Mouse (Mus musculus) left cerebral cortex, postnatal 14 days (tissue): ENCODE measurements around the gene 1700003E16Rik. TPM values are rescaled to one million over a fixed set of nuclear protein-coding genes. Genes with fewer than 3 reads are reported as not detected.
A peak's percentile ranks its signal among the peaks of the same experiment; 100 is the strongest.

Experiments
- DNase-seq, 2 experiments: peaks; one replicate each; pipeline ENCODE4 v3.0.0; 2021 to 2022; ENCODE audit warnings: low spot score in 2 of 2, mixed read lengths in 1 of 2
- intact Hi-C: fragments of 180-260 bp; cut with DNase I; formaldehyde crosslinking; loops from one replicate; pipeline ENCODE4 v1.15.1; 2025
- long read RNA-seq, 2 experiments: library from polyadenylated mRNA; stranded (forward); transcript quantifications; one replicate each; pipeline ENCODE4 v2.0.0; 2021
- total RNA-seq, 2 experiments: library from RNA; stranded (reverse); gene quantifications; 2 replicates each; pipeline ENCODE4 v1.2.3; 2021

Gene 1700003E16Rik
- total RNA-seq = 10 to 100 TPM; 31.4 to 32.5 TPM
- long read RNA-seq, experiment 1, transcript 1700003E16Rik-201 (4 exons, 2,020 nt) = minor isoform, 5 of 25 reads
- long read RNA-seq, experiment 1, transcript 1700003E16Rik-202 (2 exons, 2,070 nt) = major isoform, 11 of 25 reads
- long read RNA-seq, experiment 1, partial matches to known transcripts = 1 of 25 reads
- long read RNA-seq, experiment 1, other reads (novel, unspliced or antisense) = 8 of 25 reads
- long read RNA-seq, experiment 2, transcript 1700003E16Rik-202 (2 exons, 2,070 nt) = major isoform, 16 of 38 reads
- long read RNA-seq, experiment 2, partial matches to known transcripts = 0 of 38 reads
- long read RNA-seq, experiment 2, other reads (novel, unspliced or antisense) = 19 of 38 reads

- DNase-seq = peak; percentile 78 to 82
- intact Hi-C loops = loop anchor here (5.0 kb wide), 1 partner anchor 39 kb away; the partner anchor contains the start of gene Mogs
Measured at GRCm38 (mm10) chr6:83156259-83156684, at the start of gene 1700003E16Rik, which contains the start of gene Wdr54. Gene 1700003E16Rik (plus strand): TSS chr6:83156404. Gene Wdr54 (minus strand): TSS chr6:83156397.

GRCm38 (mm10) chr6:83107566-83108400, 48.4 kb upstream of the 1700003E16Rik start:
- peak; percentile 74 to 84 for DNase-seq
- intact Hi-C loops = no loop called here

- intact Hi-C loops = no loop called here
- DNase-seq = peak; percentile 75 to 79
Measured at GRCm38 (mm10) chr6:83108762-83109668, 47.2 kb upstream of the 1700003E16Rik start, which contains the start of gene Mrpl53. Gene Mrpl53 (plus strand): TSS chr6:83109040.

GRCm38 (mm10) chr6:83111510-83112136, 44.6 kb upstream of the 1700003E16Rik start:
- no peak for DNase-seq
- intact Hi-C loops = no loop called here

- intact Hi-C loops = loop anchor here (5.0 kb wide), 1 partner anchor 42 kb away; the partner anchor contains the start of genes 1700003E16Rik and Wdr54
- DNase-seq = peak; percentile 86 to 93
Measured at GRCm38 (mm10) chr6:83115011-83115671, 41.1 kb upstream of the 1700003E16Rik start, which contains the start of gene Mogs. Gene Mogs (plus strand): TSS chr6:83115496.

- intact Hi-C loops = loop anchor here (5.0 kb wide), 1 partner anchor 41 kb away; the partner anchor contains the start of genes 1700003E16Rik and Wdr54
- DNase-seq = no peak
Measured at GRCm38 (mm10) chr6:83115682-83116372, 40.4 kb upstream of the 1700003E16Rik start.

GRCm38 (mm10) chr6:83116373-83117164, 39.6 kb upstream of the 1700003E16Rik start:
- no peak for DNase-seq
- intact Hi-C loops = loop anchor here (5.0 kb wide), 1 partner anchor 41 kb away; the partner anchor contains the start of genes 1700003E16Rik and Wdr54

GRCm38 (mm10) chr6:83117165-83117438, 39.1 kb upstream of the 1700003E16Rik start:
- intact Hi-C loops = loop anchor here (5.0 kb wide), 1 partner anchor 40 kb away; the partner anchor contains the start of genes 1700003E16Rik and Wdr54
- no peak for DNase-seq

GRCm38 (mm10) chr6:83117616-83118015, 38.6 kb upstream of the 1700003E16Rik start:
- intact Hi-C loops = loop anchor here (5.0 kb wide), 1 partner anchor 40 kb away; the partner anchor contains the start of genes 1700003E16Rik and Wdr54
- no peak for DNase-seq

- intact Hi-C loops = loop anchor here (5.0 kb wide), 1 partner anchor 39 kb away; the partner anchor contains the start of genes 1700003E16Rik and Wdr54
- DNase-seq = no peak
Measured at GRCm38 (mm10) chr6:83118369-83118768, 37.8 kb upstream of the 1700003E16Rik start.

- DNase-seq = no peak
- intact Hi-C loops = loop anchor here (5.0 kb wide), 1 partner anchor 38 kb away; the partner anchor contains the start of genes 1700003E16Rik and Wdr54
Measured at GRCm38 (mm10) chr6:83118825-83119733, 37.1 kb upstream of the 1700003E16Rik start.

- intact Hi-C loops = loop anchor here (5.0 kb wide), 1 partner anchor 38 kb away; the partner anchor contains the start of genes 1700003E16Rik and Wdr54
- DNase-seq = no peak
Measured at GRCm38 (mm10) chr6:83119734-83120051, 36.5 kb upstream of the 1700003E16Rik start.

- intact Hi-C loops = no loop called here
- peak; percentile 96 to 99 for DNase-seq
Measured at GRCm38 (mm10) chr6:83120930-83121862, 35.0 kb upstream of the 1700003E16Rik start, which contains the start of gene Wbp1. Gene Wbp1 (minus strand): TSS chr6:83121559.
